Mouse (Mus musculus) T-cell, adult 2 months (primary cell): Measurements from ENCODE around the gene Gm21294.
A peak's percentile ranks its signal among the peaks of the same experiment; 100 is the strongest.
"Not testable (repeated sequence)": the region's sequence is repeated elsewhere in the genome, so short reads cannot be mapped to it uniquely, and the experiment has no call there.

Source experiments
- DNase-seq: peaks from one replicate; pipeline ENCODE4 v3.0.0; 2022; ENCODE audit warnings: low spot score

Gene Gm21294

DNA sequence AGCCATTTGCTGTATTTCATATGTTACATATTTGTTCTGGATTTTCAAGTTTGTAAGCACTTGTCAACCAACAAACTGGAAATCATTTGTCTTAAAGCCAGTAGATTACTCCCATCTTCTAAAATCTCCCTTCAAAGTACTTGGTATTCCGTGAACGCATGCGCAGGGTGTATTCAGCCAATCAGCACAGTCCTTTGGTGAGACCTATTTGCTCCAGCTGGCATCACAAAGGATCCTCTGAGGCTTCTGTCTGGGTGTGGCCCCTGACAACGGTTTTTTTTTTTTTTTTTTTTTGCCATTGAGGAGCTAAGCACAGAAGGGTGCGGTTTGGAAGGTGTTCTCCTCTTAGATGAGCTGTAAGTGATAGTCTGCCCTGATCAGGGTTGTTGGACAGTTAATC, at the start of gene Gm21294:
Gm21294 (plus strand) TSS at position 301 of the 400 bp plus-strand sequence.
- not testable (repeated sequence) for DNase-seq

DNA sequence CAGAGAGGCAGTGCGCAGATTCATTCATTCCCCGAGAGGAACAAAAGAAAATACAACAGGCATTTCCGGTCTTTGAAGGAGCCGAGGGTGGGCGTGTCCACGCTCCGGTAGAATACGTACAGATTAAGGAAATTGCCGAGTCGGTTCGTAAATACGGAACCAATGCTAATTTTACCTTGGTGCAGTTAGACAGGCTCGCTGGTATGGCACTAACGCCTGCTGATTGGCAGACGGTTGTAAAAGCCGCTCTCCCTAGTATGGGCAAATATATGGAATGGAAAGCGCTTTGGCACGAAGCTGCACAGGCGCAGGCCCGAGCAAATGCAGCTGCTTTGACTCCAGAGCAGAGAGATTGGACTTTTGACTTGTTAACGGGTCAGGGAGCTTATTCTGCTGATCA, 73.6 kb downstream of the Gm21294 start:
- DNase-seq = peak; percentile 2
